Mouse (Mus musculus) myocyte (in vitro differentiated cells): Measurements from ENCODE around the gene Coro1c.

Experiments
- CEBPB ChIP-seq: IDR thresholded peaks from 2 replicates; pipeline ENCODE4 v1.6.1; 2011; ENCODE audit warnings: mild to moderate bottlenecking, moderate library complexity; ENCODE audit not compliant: poor library complexity, insufficient read depth, severe bottlenecking
- E2F4 ChIP-seq: IDR thresholded peaks from one replicate; pipeline ENCODE4 v1.6.1; 2011; ENCODE audit warnings: mild to moderate bottlenecking, control low read depth, moderate library complexity; ENCODE audit not compliant: insufficient read depth
- MAX ChIP-seq: IDR thresholded peaks from one replicate; pipeline ENCODE4 v1.6.1; 2011; ENCODE audit warnings: low read depth, mild to moderate bottlenecking, control low read depth
- MYOD1 ChIP-seq, 3 experiments: IDR thresholded peaks; one replicate each; pipeline ENCODE4 v1.6.1; 2011; ENCODE audit warnings: control low read depth in 2 of 3, low read depth in 2 of 3, mild to moderate bottlenecking in 2 of 3, moderate library complexity in 1 of 3; ENCODE audit not compliant: insufficient read length in 2 of 3, control insufficient read depth in 1 of 3
- MYOG ChIP-seq, 3 experiments: IDR thresholded peaks; one replicate each; pipeline ENCODE4 v1.6.1; 2011; ENCODE audit warnings: control low read depth in 2 of 3, low read depth in 2 of 3, mild to moderate bottlenecking in 2 of 3; ENCODE audit not compliant: insufficient read length in 2 of 3, control insufficient read depth in 1 of 3, insufficient read depth in 1 of 3
- POLR2A ChIP-seq: IDR thresholded peaks from one replicate; pipeline ENCODE4 v1.6.1; 2011; ENCODE audit warnings: low read depth, mild to moderate bottlenecking, control low read depth, moderate library complexity; ENCODE audit not compliant: insufficient read length
- POLR2AphosphoS2 ChIP-seq: IDR thresholded peaks from one replicate; pipeline ENCODE4 v1.6.1; 2011; ENCODE audit warnings: low read depth, control low read depth; ENCODE audit not compliant: insufficient read length
- REST ChIP-seq: IDR thresholded peaks from one replicate; pipeline ENCODE4 v1.6.1; 2011; ENCODE audit warnings: mild to moderate bottlenecking, control low read depth, moderate library complexity; ENCODE audit not compliant: insufficient read depth, insufficient read length
- SRF ChIP-seq: IDR thresholded peaks from one replicate; pipeline ENCODE4 v1.6.1; 2011; ENCODE audit warnings: low read depth; ENCODE audit not compliant: control insufficient read depth, insufficient read length
- TCF12 ChIP-seq: IDR thresholded peaks from one replicate; pipeline ENCODE4 v1.6.1; 2011; ENCODE audit warnings: mild to moderate bottlenecking, control low read depth; ENCODE audit not compliant: poor library complexity, insufficient read depth, severe bottlenecking
- TCF3 ChIP-seq: IDR thresholded peaks from one replicate; pipeline ENCODE4 v1.6.1; 2011; ENCODE audit warnings: low read depth, control low read depth; ENCODE audit not compliant: insufficient read length
- USF1 ChIP-seq: IDR thresholded peaks from one replicate; pipeline ENCODE4 v1.6.1; 2011; ENCODE audit warnings: low read depth, mild to moderate bottlenecking, control low read depth, moderate library complexity

DNA sequence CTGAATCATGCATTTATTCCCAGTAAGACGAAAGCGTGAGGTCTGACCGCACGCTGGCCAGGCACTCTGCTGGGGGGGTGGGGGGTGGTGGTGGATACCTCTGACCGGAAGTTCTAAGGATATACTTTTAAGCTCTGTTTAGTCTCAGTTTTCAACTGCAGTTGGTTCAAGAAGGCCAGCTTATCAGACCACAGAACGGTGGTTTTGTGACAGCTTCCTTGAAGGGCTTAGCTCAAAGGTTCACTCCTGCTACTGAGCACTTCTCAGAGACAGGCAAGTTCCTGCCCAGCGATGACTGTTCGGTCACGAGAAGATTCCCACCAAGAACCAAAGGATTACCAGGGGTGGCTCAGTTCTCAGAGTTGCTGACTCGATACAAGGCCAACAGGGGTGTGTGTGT is 44.0 kb upstream of the Coro1c start:
- TF ChIP-seq POLR2A (no peak), POLR2AphosphoS2 (no peak), CEBPB (no peak), TCF3 (no peak), TCF12 (no peak), REST (no peak), MYOD1 (IDR thresholded peaks at IDR 0.05; ENCODE audit: control insufficient read depth in 1 of 3, insufficient read length in 2 of 3, low read depth in 2 of 3) (peak in 1 of 3 experiments; percentile 6), E2F4 (no peak), MYOG (IDR thresholded peaks at IDR 0.05; ENCODE audit: control insufficient read depth in 1 of 3, insufficient read depth in 1 of 3, insufficient read length in 2 of 3, low read depth in 2 of 3) (no peak), MAX (no peak), USF1 (no peak), SRF (no peak)
